Mouse (Mus musculus) liver, adult 2 months (tissue): ENCODE measurements around the gene Aldh1l2.

ENCODE experiments used
- CTCF ChIP-seq: fragments of 200-500 bp; IDR thresholded peaks from 2 replicates; pipeline ENCODE4 v1.5.1; 2011; ENCODE audit warnings: low read depth, low read length, control low read depth
- POLR2A ChIP-seq: fragments of 200-500 bp; IDR thresholded peaks from 2 replicates; pipeline ENCODE4 v1.6.1; 2011; ENCODE audit warnings: low read length, control low read depth; ENCODE audit not compliant: insufficient read depth; ENCODE audit errors: extremely low read depth

DNA sequence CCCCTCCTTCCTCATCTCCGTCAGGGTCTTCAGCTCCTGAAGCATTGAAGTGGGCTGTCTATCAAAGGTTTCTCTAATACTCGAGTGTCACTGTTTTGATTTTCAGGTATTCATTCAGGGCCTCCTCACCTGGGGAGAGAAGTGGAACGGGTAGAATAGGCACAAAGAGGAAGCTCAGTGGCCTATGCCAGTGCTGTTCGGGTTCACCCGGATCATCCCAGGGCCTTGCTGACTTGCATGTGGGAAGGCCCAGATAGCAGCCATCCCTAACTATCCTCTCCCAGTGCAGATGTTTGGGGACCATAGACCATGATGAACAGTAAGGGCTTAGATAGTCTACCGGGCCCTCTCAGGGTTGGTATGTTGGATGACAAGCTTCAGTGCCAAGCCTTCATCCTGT lies 43.4 kb downstream of the Aldh1l2 start:
- TF ChIP-seq POLR2A = no peak
- no peak for TF ChIP-seq CTCF
